Mouse (Mus musculus): ENCODE results near the gene Zfhx3.

- TF ChIP-seq CTCF (IDR thresholded peaks at IDR 0.05; ENCODE audit: low read depth, low read length) (no peak), GATA1 (IDR thresholded peaks at IDR 0.05; ENCODE audit: borderline replicate concordance, low read length) (no peak), POLR2AphosphoS5 (IDR thresholded peaks at IDR 0.05; ENCODE audit: insufficient replicate concordance, low read depth, low read length) (no peak), TAL1 (conservative IDR thresholded peaks at IDR 0.05; ENCODE audit: low read depth, low read length) (no peak)
These were observed 1020.1 kb downstream of the Zfhx3 start for GRCm38 (mm10) chr8:108962516-108962915.
